Mouse (Mus musculus) limb, embryonic 13.5 days (tissue): ENCODE measurements around the gene Tst. TPM values are rescaled to one million over a fixed set of nuclear protein-coding genes. Genes with fewer than 3 reads are reported as not detected.

Source experiments
- ATAC-seq: fragments of 200-750 bp; cut with Nextera tagmentation; 2 replicates; pipeline ENCODE4 v1.8.0; 2017; ENCODE audit warnings: low read depth, moderate number of reproducible peaks, moderate TSS enrichment; ENCODE audit not compliant: low FRiP score
- H3K27ac ChIP-seq: fragments of 300-500 bp; sonication (generic); 2 replicates; pipeline ENCODE4 v1.5.1; 2015; ENCODE audit warnings: inconsistent platforms, mild to moderate bottlenecking, moderate library complexity
- H3K27me3 ChIP-seq: fragments of 300-500 bp; sonication (generic); 2 replicates; pipeline ENCODE4 v1.6.1; 2015; ENCODE audit warnings: mild to moderate bottlenecking, inconsistent platforms
- H3K36me3 ChIP-seq: fragments of 300-500 bp; sonication (generic); 2 replicates; pipeline ENCODE4 v1.6.1; 2015; ENCODE audit warnings: inconsistent platforms, mild to moderate bottlenecking, moderate library complexity
- H3K4me1 ChIP-seq: fragments of 300-500 bp; sonication (generic); 2 replicates; pipeline ENCODE4 v1.6.1; 2015; ENCODE audit warnings: inconsistent platforms
- H3K4me2 ChIP-seq: fragments of 300-500 bp; sonication (generic); replicated peaks from 2 replicates; pipeline ENCODE4 v1.6.1; 2015; ENCODE audit warnings: inconsistent platforms, mild to moderate bottlenecking, moderate library complexity
- H3K4me3 ChIP-seq: fragments of 300-500 bp; sonication (generic); 2 replicates; pipeline ENCODE4 v1.5.1; 2015; ENCODE audit warnings: moderate library complexity, mild to moderate bottlenecking, inconsistent platforms
- H3K9ac ChIP-seq: fragments of 300-500 bp; sonication (generic); 2 replicates; pipeline ENCODE4 v1.6.1; 2015; ENCODE audit warnings: mild to moderate bottlenecking, inconsistent platforms
- H3K9me3 ChIP-seq: fragments of 300-500 bp; sonication (generic); 2 replicates; pipeline ENCODE4 v1.6.1; 2016; ENCODE audit warnings: inconsistent platforms
- WGBS: fragments of 180-500 bp; shearing (Covaris S2); methylation state at CpG from one replicate; pipeline ENCODE4 v1.1.7; 2015; 5-methylcytosine and 5-hydroxymethylcytosine counted together
- polyA plus RNA-seq: library from polyadenylated mRNA; unstranded; fragments of >200 nt; fragmentation: Nextera tagmentation; extraction: Ambion mirVana; gene quantifications from 2 replicates; pipeline ENCODE4 v1.2.1, GENCODE M21; 2015

The Tst gene
- polyA plus RNA-seq, 1 experiment from 2014 or later = 7.3 TPM

- H3K4me3 ChIP-seq = no peak overlapping the region
- no peak overlapping the region for H3K27ac ChIP-seq
- 60% methylated on average over 4 of the region's 4 CpGs for WGBS
- peaks cover 24% of the 10 kb centered on the region for H3K27me3 ChIP-seq
- ATAC-seq = no peak
- H3K9ac ChIP-seq = no peak overlapping the region
- peaks cover 20% of the 10 kb centered on the region for H3K4me1 ChIP-seq
- no peak overlapping the region for H3K4me2 ChIP-seq
- no peaks in the 10 kb centered on the region for H3K9me3 ChIP-seq
- H3K36me3 ChIP-seq = no peaks in the 10 kb centered on the region
Observed at GRCm38 (mm10) chr15:78425230-78425629, 19.5 kb upstream of the Tst start.

DNA sequence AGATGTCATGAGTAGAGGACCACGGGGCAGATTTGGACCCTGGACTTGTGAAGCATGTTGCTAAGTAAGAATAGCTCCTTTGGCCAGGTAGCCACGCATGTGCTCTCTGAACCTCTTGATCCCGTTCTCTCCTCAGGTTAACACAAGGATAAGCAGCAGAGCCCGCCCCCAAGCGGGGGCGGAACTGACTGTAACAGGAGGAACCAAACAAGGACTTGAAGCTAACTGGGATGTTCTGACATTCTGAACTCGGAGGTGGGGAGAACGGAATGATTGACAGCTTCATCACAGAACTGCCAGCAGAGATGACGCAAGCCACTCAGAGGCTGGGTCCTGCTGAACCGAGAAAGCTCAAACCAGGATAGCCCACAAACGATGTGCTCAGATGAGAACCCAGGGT lies 18.8 kb upstream of the Tst start:
- no peak overlapping the region for H3K9ac ChIP-seq
- WGBS = 22% methylated on average over 11 of the region's 11 CpGs
- H3K27me3 ChIP-seq = peaks cover 24% of the 10 kb centered on the region
- no peaks in the 10 kb centered on the region for H3K36me3 ChIP-seq
- ATAC-seq = no peak
- peaks cover 12% of the 10 kb centered on the region for H3K4me1 ChIP-seq
- no peak overlapping the region for H3K4me3 ChIP-seq
- H3K27ac ChIP-seq = no peak overlapping the region
- H3K4me2 ChIP-seq = no peak overlapping the region
- no peaks in the 10 kb centered on the region for H3K9me3 ChIP-seq

- H3K27me3 ChIP-seq = peaks cover 24% of the 10 kb centered on the region
- no peaks in the 10 kb centered on the region for H3K9me3 ChIP-seq
- no peaks in the 10 kb centered on the region for H3K36me3 ChIP-seq
- no peak overlapping the region for H3K4me3 ChIP-seq
- no peak overlapping the region for H3K27ac ChIP-seq
- ATAC-seq = 0 out of 2 replicates have a peak, but pooled peaks have one; percentile 40
- 0 out of 2 replicates have a peak, but pooled peaks cover 2% of the 10 kb centered on the region for H3K4me1 ChIP-seq
- no peak overlapping the region for H3K4me2 ChIP-seq
- 16% methylated on average over 16 of the region's 16 CpGs for whole genome bisulfite sequencing
- H3K9ac ChIP-seq = no peak overlapping the region
Observed at GRCm38 (mm10) chr15:78422046-78422956, 16.6 kb upstream of the Tst start.

DNA sequence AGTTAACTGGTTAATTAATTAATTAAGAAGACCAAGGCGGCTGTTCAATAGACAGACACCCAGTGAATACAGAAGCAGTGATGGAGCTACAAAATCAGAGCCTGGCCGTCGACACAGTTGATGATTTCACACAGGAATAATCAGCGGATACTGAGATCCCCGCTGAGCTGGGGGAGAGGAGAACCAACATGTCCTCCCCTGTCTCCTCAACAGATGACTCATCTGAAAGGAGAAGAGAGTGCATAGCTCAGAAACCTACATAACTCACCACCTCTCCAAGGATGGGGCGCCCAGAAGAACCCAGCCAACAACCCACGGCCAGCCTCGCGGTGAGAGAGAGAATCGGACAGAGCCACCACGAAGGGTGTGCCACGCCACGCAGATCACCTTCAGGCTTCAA lies 14.7 kb upstream of the Tst start:
- Histone ChIP-seq H3K27me3 (peaks cover 24% of the 10 kb centered on the region), H3K4me1 (0 out of 2 replicates have a peak, but pooled peaks cover 2% of the 10 kb centered on the region), H3K27ac (no peak overlapping the region), H3K9ac (no peak overlapping the region), H3K9me3 (no peaks in the 10 kb centered on the region), H3K4me2 (no peak overlapping the region), H3K36me3 (no peaks in the 10 kb centered on the region), H3K4me3 (no peak overlapping the region)
- 84% methylated on average over 13 of the region's 13 CpGs for WGBS
- no peak for ATAC-seq

DNA sequence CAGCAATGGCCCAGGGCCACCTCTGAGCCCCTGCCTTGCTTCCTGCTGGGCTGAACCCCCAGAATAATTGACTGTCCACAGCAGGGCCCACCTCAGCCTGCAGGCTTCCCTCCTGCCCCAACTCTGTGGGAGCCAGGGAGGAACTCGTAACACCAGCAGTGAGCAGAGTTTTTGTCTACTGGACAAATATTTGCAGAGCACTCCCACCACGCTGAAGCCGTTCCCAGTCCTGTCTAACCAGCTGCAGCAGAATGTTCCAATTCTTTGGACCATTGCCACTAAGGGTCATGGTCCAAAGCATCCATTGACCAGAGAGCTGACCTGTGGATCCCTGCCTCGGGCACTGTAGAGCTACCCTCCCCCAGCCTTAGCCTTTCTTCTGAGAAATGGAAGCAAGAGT lies 11.2 kb upstream of the Tst start:
- Histone ChIP-seq H3K9ac (no peak overlapping the region), H3K27ac (no peak overlapping the region), H3K4me1 (no peaks in the 10 kb centered on the region), H3K4me2 (no peak overlapping the region), H3K27me3 (peaks cover 9% of the 10 kb centered on the region), H3K36me3 (peaks cover 4% of the 10 kb centered on the region; the same call in 1 of the 2 replicates), H3K9me3 (no peaks in the 10 kb centered on the region), H3K4me3 (no peak overlapping the region)
- WGBS = 53% methylated on average over 4 of the region's 4 CpGs
- no peak for ATAC-seq

DNA sequence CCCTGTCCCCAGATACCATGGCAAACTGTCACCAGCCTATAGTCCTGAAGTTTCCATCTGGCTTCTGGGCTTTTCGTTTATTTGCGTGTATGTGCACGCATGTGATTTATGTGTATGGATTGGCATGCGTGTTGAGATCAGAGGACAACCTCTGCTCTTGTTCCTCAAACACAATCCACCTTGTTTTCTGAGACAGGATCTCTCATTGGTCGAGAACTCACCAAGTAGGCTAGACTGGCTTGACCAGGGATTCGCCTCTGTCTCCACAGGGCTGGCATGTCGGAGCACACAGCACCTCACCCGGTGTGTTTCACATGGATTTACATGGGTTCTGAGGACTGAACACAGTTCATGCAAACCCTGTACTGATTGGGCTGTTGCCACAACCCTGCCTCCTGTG lies 8.4 kb upstream of the Tst start:
- H3K9ac ChIP-seq = no peak overlapping the region
- H3K27me3 ChIP-seq = peaks cover 30% of the 10 kb centered on the region
- H3K4me2 ChIP-seq = no peak overlapping the region
- 90% methylated on average over 8 of the region's 8 CpGs for WGBS
- no peak overlapping the region for H3K4me3 ChIP-seq
- H3K36me3 ChIP-seq = peaks cover 7% of the 10 kb centered on the region; the same call in 1 of the 2 replicates
- H3K9me3 ChIP-seq = no peaks in the 10 kb centered on the region
- no peak overlapping the region for H3K27ac ChIP-seq
- H3K4me1 ChIP-seq = peaks cover 10% of the 10 kb centered on the region
- no peak for ATAC-seq

DNA sequence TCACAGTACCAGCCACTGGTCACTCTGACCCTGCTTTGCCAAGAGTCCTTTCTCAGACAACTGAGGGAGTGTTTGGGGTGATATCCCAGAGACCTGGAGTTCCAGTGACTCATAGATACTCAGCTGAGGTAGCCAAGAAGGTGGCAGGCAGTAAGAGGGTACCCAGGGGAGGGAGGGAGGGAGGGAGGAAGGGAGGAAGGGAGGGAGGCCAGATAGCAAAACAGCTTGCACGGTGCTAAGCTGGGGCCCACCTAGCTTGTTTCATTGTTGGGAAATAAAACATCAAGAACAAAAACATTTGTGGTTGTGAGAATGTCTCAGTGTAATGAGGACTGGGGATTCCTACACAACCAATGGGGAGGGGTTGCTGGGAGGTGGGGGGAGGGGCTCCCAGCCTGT lies 8.0 kb upstream of the Tst start:
- Histone ChIP-seq H3K27me3 (peaks cover 35% of the 10 kb centered on the region), H3K9me3 (no peaks in the 10 kb centered on the region), H3K4me2 (no peak overlapping the region), H3K36me3 (peaks cover 7% of the 10 kb centered on the region; the same call in 1 of the 2 replicates), H3K4me3 (no peak overlapping the region), H3K27ac (no peak overlapping the region), H3K4me1 (peaks cover 10% of the 10 kb centered on the region), H3K9ac (no peak overlapping the region)
- no peak for ATAC-seq
- 60% methylated on average over 1 of the region's 1 CpGs for WGBS

DNA sequence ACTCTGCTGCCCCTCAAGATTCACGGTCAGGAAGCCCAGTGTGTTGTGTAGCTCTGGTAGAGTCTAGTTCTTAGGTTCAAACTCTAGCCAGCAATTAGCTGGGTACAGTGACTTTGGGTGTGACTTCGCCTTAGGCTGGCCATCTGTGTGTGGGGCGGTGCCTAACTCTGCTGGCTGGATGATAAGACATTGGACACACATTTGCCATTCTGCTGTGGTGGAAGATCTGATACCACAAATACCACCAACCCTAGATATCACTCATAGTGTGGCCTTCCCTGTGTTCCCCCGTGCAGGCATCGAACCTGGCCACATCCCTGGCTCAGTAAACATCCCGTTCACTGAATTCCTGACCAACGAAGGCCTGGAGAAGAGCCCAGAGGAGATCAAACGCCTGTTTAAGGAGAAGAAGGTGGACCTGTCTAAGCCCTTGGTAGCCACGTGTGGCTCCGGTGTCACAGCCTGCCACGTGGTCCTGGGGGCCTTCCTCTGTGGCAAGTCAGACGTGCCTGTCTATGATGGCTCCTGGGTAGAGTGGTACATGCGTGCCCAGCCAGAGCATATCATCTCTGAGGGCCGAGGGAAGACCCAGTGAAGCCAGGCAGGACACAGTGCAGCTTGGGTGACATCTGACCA lies 7.5 kb upstream of the Tst start:
- H3K27me3 ChIP-seq = peaks cover 40% of the 10 kb centered on the region
- no peak overlapping the region for H3K4me2 ChIP-seq
- ATAC-seq = no peak
- no peak overlapping the region for H3K9ac ChIP-seq
- no peak overlapping the region for H3K4me3 ChIP-seq
- 86% methylated on average over 14 of the region's 14 CpGs for WGBS
- H3K4me1 ChIP-seq = peaks cover 10% of the 10 kb centered on the region
- H3K36me3 ChIP-seq = peaks cover 7% of the 10 kb centered on the region; the same call in 1 of the 2 replicates
- no peaks in the 10 kb centered on the region for H3K9me3 ChIP-seq
- no peak overlapping the region for H3K27ac ChIP-seq

DNA sequence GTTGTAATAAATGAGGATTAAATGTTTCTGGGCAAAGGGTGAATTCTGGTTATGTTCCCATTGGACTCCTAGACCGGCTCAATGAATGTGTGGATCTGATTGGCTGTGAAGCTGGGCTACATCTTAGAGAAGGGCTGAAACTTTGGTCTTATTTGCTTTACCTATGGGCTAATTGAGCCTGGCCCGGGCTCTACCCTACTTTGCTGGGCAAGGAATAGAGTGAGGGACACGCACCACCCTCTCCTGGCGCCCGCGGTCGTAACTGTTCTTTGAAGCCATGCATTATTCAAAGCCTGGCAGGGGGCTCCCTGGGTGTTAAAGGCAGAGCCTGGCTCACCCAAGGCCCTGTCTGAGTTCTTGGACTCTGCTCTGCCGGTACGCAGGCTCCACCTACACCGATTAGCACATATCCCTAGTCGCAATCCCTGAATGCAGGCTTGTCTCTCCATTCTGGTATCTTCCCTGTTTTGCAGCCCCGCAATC lies 3.9 kb upstream of the Tst start:
- 7% methylated on average over 12 of the region's 12 CpGs for WGBS
- H3K27ac ChIP-seq = no peak overlapping the region
- peaks cover 31% of the 10 kb centered on the region for H3K4me1 ChIP-seq
- peak overlapping the region; percentile 43 for H3K9ac ChIP-seq
- ATAC-seq = no peak
- H3K9me3 ChIP-seq = no peaks in the 10 kb centered on the region
- H3K27me3 ChIP-seq = peaks cover 45% of the 10 kb centered on the region
- peak overlapping the region; percentile 29 for H3K4me3 ChIP-seq
- peaks cover 7% of the 10 kb centered on the region; the same call in 1 of the 2 replicates for H3K36me3 ChIP-seq
- peak overlapping the region; percentile 55 for H3K4me2 ChIP-seq

DNA sequence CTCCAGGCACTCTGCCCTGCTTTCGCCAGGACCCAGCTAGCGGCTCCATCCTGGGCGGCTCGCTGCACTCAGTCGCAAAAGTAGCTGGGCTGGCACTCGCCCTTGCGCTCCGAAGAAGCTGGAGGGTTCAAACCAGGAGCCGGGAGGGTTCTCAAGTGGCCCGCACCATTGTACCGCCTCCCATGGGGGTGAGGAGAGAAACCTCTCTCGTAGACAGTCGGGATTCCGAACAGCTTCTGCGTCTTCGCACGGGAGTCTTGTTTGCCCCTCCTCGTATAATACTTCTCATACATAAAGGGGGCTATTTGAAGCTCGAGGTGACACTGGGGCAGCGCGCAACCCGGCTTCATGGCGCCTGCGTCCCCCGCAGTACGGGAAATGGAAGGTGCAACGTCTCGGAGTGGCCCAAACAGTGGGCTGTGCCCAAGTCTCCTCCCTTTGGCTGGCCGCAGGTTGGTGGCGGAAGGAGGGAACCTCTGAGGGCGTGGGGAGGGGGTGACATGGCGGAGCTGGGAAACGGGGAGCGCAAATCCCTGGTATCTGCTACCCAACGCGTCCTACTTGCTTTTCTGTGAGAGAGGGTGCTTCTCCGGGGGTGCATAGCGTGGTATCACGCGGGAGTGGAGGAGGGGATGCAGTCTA lies 707 bp upstream of the Tst start, which contains the start of gene Mpst:
TSS of gene Mpst (plus strand) at position 124 of the 642 bp plus-strand sequence.
- peak within 1 kb of the TSS; percentile 97 for H3K4me2 ChIP-seq
- WGBS = under 1% methylated on average over 40 of the region's 40 CpGs
- H3K27me3 ChIP-seq = peaks cover 37% of the 10 kb centered on the region
- peaks cover 51% of the 10 kb centered on the region for H3K4me1 ChIP-seq
- peaks cover 2% of the 10 kb centered on the region; the same call in 1 of the 2 replicates for H3K36me3 ChIP-seq
- H3K9ac ChIP-seq = peak within 1 kb of the TSS; percentile 74
- peak within 1 kb of the TSS; percentile 88 for H3K27ac ChIP-seq
- H3K4me3 ChIP-seq = peak within 1 kb of the TSS; percentile 72
- ATAC-seq = peak; percentile 91
- H3K9me3 ChIP-seq = no peaks in the 10 kb centered on the region

DNA sequence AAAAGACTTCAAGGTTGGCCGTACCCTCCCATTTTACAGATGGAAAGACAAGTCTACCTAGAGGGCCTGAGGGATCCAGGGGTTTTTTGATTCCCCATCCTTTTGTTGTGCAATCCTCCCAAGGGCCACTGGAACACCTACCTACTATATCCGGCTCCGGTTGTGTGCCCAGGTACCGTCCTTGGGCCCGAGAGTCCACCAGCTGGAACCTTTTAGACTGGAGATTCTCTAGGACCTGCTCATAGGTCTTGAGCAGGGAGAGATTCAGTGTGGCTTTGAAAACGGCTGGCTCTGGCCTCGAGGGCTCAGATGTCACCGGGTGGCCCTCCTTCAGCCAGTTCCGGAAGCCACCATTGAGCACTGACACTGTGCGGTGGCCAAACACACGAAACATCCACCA lies 609 bp downstream of the Tst start:
- WGBS = 47% methylated on average over 11 of the region's 11 CpGs
- Histone ChIP-seq H3K27me3 (peaks cover 24% of the 10 kb centered on the region), H3K4me2 (peak overlapping the region; percentile 97), H3K36me3 (no peaks in the 10 kb centered on the region), H3K4me1 (peaks cover 46% of the 10 kb centered on the region), H3K9ac (peak overlapping the region; percentile 74; the same call in 1 of the 2 replicates), H3K9me3 (no peaks in the 10 kb centered on the region), H3K4me3 (peak overlapping the region; percentile 72), H3K27ac (no peak overlapping the region)
- no peak for ATAC-seq

GRCm38 (mm10) chr15:78403896-78404295 lies 1.8 kb downstream of the Tst start:
- Histone ChIP-seq H3K9ac (no peak overlapping the region), H3K4me3 (no peak overlapping the region), H3K27ac (no peak overlapping the region), H3K4me2 (no peak overlapping the region), H3K9me3 (no peaks in the 10 kb centered on the region), H3K27me3 (peaks cover 12% of the 10 kb centered on the region), H3K36me3 (no peaks in the 10 kb centered on the region), H3K4me1 (peaks cover 40% of the 10 kb centered on the region)
- no peak for ATAC-seq
- 42% methylated on average over 1 of the region's 1 CpGs for WGBS
